Mouse (Mus musculus) liver, embryonic 14.5 days (tissue): ENCODE measurements around the gene Lrp1. TPM values are rescaled to one million over a fixed set of nuclear protein-coding genes. Genes with fewer than 3 reads are reported as not detected.

Experiments
- ATAC-seq: fragments of 200-750 bp; cut with Nextera tagmentation; 2 replicates; pipeline ENCODE4 v1.8.0; 2017; ENCODE audit warnings: moderate number of reproducible peaks, mild to moderate bottlenecking, moderate library complexity; ENCODE audit not compliant: insufficient read depth
- DNase-seq, 3 experiments: peaks; one replicate each; pipeline ENCODE4 v3.0.0-alpha.2; 2012 to 2013; ENCODE audit warnings: low read depth in 3 of 3, low spot score in 3 of 3
- H3K27ac ChIP-seq: fragments of 300-500 bp; sonication (generic); 2 replicates; pipeline ENCODE4 v1.5.1; 2014; ENCODE audit warnings: moderate library complexity, mild to moderate bottlenecking, control low read depth, inconsistent platforms
- H3K27me3 ChIP-seq: fragments of 300-500 bp; sonication (generic); 2 replicates; pipeline ENCODE4 v1.6.1; 2014; ENCODE audit warnings: mild to moderate bottlenecking, low read length, moderate library complexity; ENCODE audit not compliant: control insufficient read depth, insufficient read depth
- H3K36me3 ChIP-seq: fragments of 300-500 bp; sonication (generic); replicated peaks from 2 replicates; pipeline ENCODE4 v1.6.1; 2014; ENCODE audit warnings: low read depth; ENCODE audit not compliant: control insufficient read depth, insufficient read depth
- H3K4me1 ChIP-seq, 2 experiments: fragments of 200-500 bp in 1 of 2; fragments of 300-500 bp in 1 of 2; sonication (generic) in 1 of 2; replicated peaks; 2 replicates each; pipeline ENCODE4 v1.6.1; 2012 to 2014; ENCODE audit warnings: antibody characterized with exemption in 1 of 2, inconsistent platforms in 1 of 2, low read length in 1 of 2; ENCODE audit not compliant: control insufficient read depth in 2 of 2, insufficient read depth in 2 of 2
- H3K4me2 ChIP-seq: fragments of 300-500 bp; sonication (generic); 2 replicates; pipeline ENCODE4 v1.6.1; 2014; ENCODE audit warnings: low read depth, mild to moderate bottlenecking, control low read depth, moderate library complexity
- H3K4me3 ChIP-seq, 2 experiments: fragments of 200-500 bp in 1 of 2; fragments of 300-500 bp in 1 of 2; sonication (generic) in 1 of 2; 2 replicates each; pipeline ENCODE4 v1.5.1; 2012 to 2014; ENCODE audit warnings: low read depth in 2 of 2, low read length in 2 of 2, mild to moderate bottlenecking in 2 of 2, control low read depth in 1 of 2, inconsistent platforms in 1 of 2, moderate library complexity in 1 of 2; ENCODE audit not compliant: insufficient read depth in 1 of 2
- H3K9ac ChIP-seq: fragments of 300-500 bp; sonication (generic); replicated peaks from 2 replicates; pipeline ENCODE4 v1.6.1; 2014; ENCODE audit warnings: mild to moderate bottlenecking, control low read depth, moderate library complexity
- H3K9me3 ChIP-seq: fragments of 300-500 bp; sonication (generic); 2 replicates; pipeline ENCODE4 v1.6.1; 2016; ENCODE audit warnings: low read length, mixed read lengths; ENCODE audit not compliant: control insufficient read depth
- CTCF ChIP-seq: IDR thresholded peaks from 2 replicates; pipeline ENCODE4 v1.5.1; 2016; ENCODE audit warnings: antibody characterized with exemption, low read depth, control low read depth
- EP300 ChIP-seq: IDR thresholded peaks from 2 replicates; pipeline ENCODE4 v1.6.1; 2016; ENCODE audit warnings: antibody characterized with exemption, low read depth
- WGBS: fragments of 180-500 bp; shearing (Covaris S2); extraction: QIAGEN DNeasy Blood & Tissue Kit; methylation state at CpG from one replicate; pipeline ENCODE4 v1.1.7; 2014; ENCODE audit not compliant: insufficient replicate concordance; 5-methylcytosine and 5-hydroxymethylcytosine counted together
- polyA plus RNA-seq, 2 experiments: library from polyadenylated mRNA; depleted of rRNA in 1 of 2; stranded (reverse) in 1 of 2; unstranded in 1 of 2; fragments of >200 nt; fragmentation: Nextera tagmentation in 1 of 2; extraction: Ambion mirVana in 1 of 2; gene quantifications; 2 replicates each; pipeline versions ENCODE4 v1.2.1 to v1.2.3; 2012 to 2014

Lrp1 gene
- polyA plus RNA-seq, 2 experiments = 13.2 to 18.2 TPM

GRCm38 (mm10) chr10:127615034-127615374 lies 5.9 kb downstream of the Lrp1 start:
- no peaks in the 10 kb centered on the region for H3K36me3 ChIP-seq
- peaks cover 0 to 17% of the 10 kb centered on the region in 2 experiments; a peak in 2 of 4 replicates for H3K4me1 ChIP-seq
- 13% methylated on average over 2 of the region's 2 CpGs for WGBS
- no peak overlapping the region for H3K9ac ChIP-seq
- H3K27ac ChIP-seq = no peak overlapping the region
- ATAC-seq (no peak), DNase-seq (no peak)
- peaks cover 18% of the 10 kb centered on the region for H3K27me3 ChIP-seq
- TF ChIP-seq EP300 (no peak), CTCF (no peak)
- H3K4me2 ChIP-seq = no peak overlapping the region
- H3K9me3 ChIP-seq = no peaks in the 10 kb centered on the region
- H3K4me3 ChIP-seq = no peak overlapping the region

GRCm38 (mm10) chr10:127614236-127615033 lies 6.5 kb downstream of the Lrp1 start:
- Histone ChIP-seq H3K36me3 (no peaks in the 10 kb centered on the region), H3K9me3 (no peaks in the 10 kb centered on the region), H3K4me2 (no peak overlapping the region), H3K27me3 (peaks cover 13% of the 10 kb centered on the region), H3K27ac (no peak overlapping the region), H3K9ac (no peak overlapping the region), H3K4me3 (no peak overlapping the region), H3K4me1 (peaks cover 0 to 17% of the 10 kb centered on the region in 2 experiments; a peak in 2 of 4 replicates)
- TF ChIP-seq EP300 = no peak
- no peak for TF ChIP-seq CTCF
- ATAC-seq (no peak), DNase-seq (no peak)
- WGBS = 25% methylated on average over 12 of the region's 12 CpGs

GRCm38 (mm10) chr10:127612079-127612775 lies 8.7 kb downstream of the Lrp1 start:
- 36% methylated on average over 14 of the region's 14 CpGs for WGBS
- ATAC-seq = peak; percentile 63
- no peak overlapping the region for H3K27ac ChIP-seq

GRCm38 (mm10) chr10:127610066-127610415 lies 10.9 kb downstream of the Lrp1 start:
- DNase-seq = no peak
- no peak for TF ChIP-seq CTCF
- Histone ChIP-seq H3K4me3 (no peak overlapping the region), H3K27ac (no peak overlapping the region), H3K36me3 (no peaks in the 10 kb centered on the region), H3K4me1 (peaks cover 0 to 6% of the 10 kb centered on the region in 2 experiments; a peak in 1 of 4 replicates), H3K4me2 (no peak overlapping the region), H3K9ac (no peak overlapping the region), H3K9me3 (no peaks in the 10 kb centered on the region), H3K27me3 (no peaks in the 10 kb centered on the region; the same call in 1 of the 2 replicates)
- 60% methylated on average over 9 of the region's 9 CpGs for WGBS
- no peak for ATAC-seq

More at GRCm38 (mm10) chr10:127612079-127612775, 8.7 kb downstream of the Lrp1 start:
- Histone ChIP-seq H3K36me3 (no peaks in the 10 kb centered on the region), H3K27me3 (no peaks in the 10 kb centered on the region; the same call in 1 of the 2 replicates), H3K4me3 (no peak overlapping the region), H3K4me2 (no peak overlapping the region), H3K4me1 (peaks cover 0 to 15% of the 10 kb centered on the region in 2 experiments; a peak in 2 of 4 replicates), H3K9ac (no peak overlapping the region), H3K9me3 (no peaks in the 10 kb centered on the region)
- no peak for DNase-seq
- TF ChIP-seq CTCF = no peak
- no peak for TF ChIP-seq EP300

- TF ChIP-seq EP300 = no peak
- no peak for TF ChIP-seq CTCF
- Histone ChIP-seq H3K4me2 (no peak overlapping the region), H3K27me3 (no peaks in the 10 kb centered on the region; the same call in 1 of the 2 replicates), H3K4me1 (peaks cover 0 to 10% of the 10 kb centered on the region in 2 experiments; a peak in 2 of 4 replicates), H3K27ac (no peak overlapping the region), H3K4me3 (no peak overlapping the region), H3K9ac (no peak overlapping the region), H3K9me3 (no peaks in the 10 kb centered on the region), H3K36me3 (no peaks in the 10 kb centered on the region)
- DNase-seq = no peak
- WGBS = 60% methylated on average over 9 of the region's 9 CpGs
- ATAC-seq = no peak
Observed at GRCm38 (mm10) chr10:127609415-127610065, 11.4 kb downstream of the Lrp1 start.
